Mouse (Mus musculus) forebrain, embryonic 13.5 days (tissue): ENCODE results near the gene Ddx18. TPM values are rescaled to one million over a fixed set of nuclear protein-coding genes. Genes with fewer than 3 reads are reported as not detected.

ENCODE experiments used
- ATAC-seq: fragments of 200-750 bp; cut with Nextera tagmentation; 2 replicates; pipeline ENCODE4 v1.8.0; 2017
- H3K27ac ChIP-seq: fragments of 300-500 bp; sonication (generic); 2 replicates; pipeline ENCODE4 v1.5.1; 2015; ENCODE audit warnings: inconsistent platforms, mild to moderate bottlenecking, moderate library complexity
- H3K27me3 ChIP-seq: fragments of 300-500 bp; sonication (generic); 2 replicates; pipeline ENCODE4 v1.6.1; 2015; ENCODE audit warnings: mild to moderate bottlenecking, inconsistent platforms
- H3K36me3 ChIP-seq: fragments of 300-500 bp; sonication (generic); 2 replicates; pipeline ENCODE4 v1.6.1; 2015; ENCODE audit warnings: mild to moderate bottlenecking, inconsistent platforms; ENCODE audit not compliant: poor library complexity, severe bottlenecking
- H3K4me1 ChIP-seq: fragments of 300-500 bp; sonication (generic); 2 replicates; pipeline ENCODE4 v1.6.1; 2015; ENCODE audit warnings: inconsistent platforms
- H3K4me2 ChIP-seq: fragments of 300-500 bp; sonication (generic); 2 replicates; pipeline ENCODE4 v1.6.1; 2015; ENCODE audit warnings: inconsistent platforms, mild to moderate bottlenecking, moderate library complexity
- H3K4me3 ChIP-seq: fragments of 300-500 bp; sonication (generic); 2 replicates; pipeline ENCODE4 v1.5.1; 2015; ENCODE audit warnings: mild to moderate bottlenecking, inconsistent platforms
- H3K9ac ChIP-seq: fragments of 300-500 bp; sonication (generic); 2 replicates; pipeline ENCODE4 v1.6.1; 2015; ENCODE audit warnings: mild to moderate bottlenecking, inconsistent platforms
- H3K9me3 ChIP-seq: fragments of 300-500 bp; sonication (generic); replicated peaks from 2 replicates; pipeline ENCODE4 v1.6.1; 2016; ENCODE audit warnings: inconsistent platforms
- WGBS: fragments of 180-500 bp; shearing (Covaris S2); methylation state at CpG from one replicate; pipeline ENCODE4 v1.1.7; 2015; 5-methylcytosine and 5-hydroxymethylcytosine counted together
- polyA plus RNA-seq: library from polyadenylated mRNA; unstranded; fragments of >200 nt; fragmentation: Nextera tagmentation; extraction: Ambion mirVana; gene quantifications from 2 replicates; pipeline ENCODE4 v1.2.1, GENCODE M21; 2015

Ddx18 gene
- polyA plus RNA-seq, 1 experiment from 2014 or later, result 75.3 TPM

GRCm38 (mm10) chr1:121511966-121512365 lies 55.8 kb downstream of the Ddx18 start:
- H3K27ac ChIP-seq, result no peak overlapping the region
- H3K9ac ChIP-seq, result no peak overlapping the region
- 90% methylated on average over 2 of the region's 2 CpGs for WGBS
- H3K36me3 ChIP-seq, result no peaks in the 10 kb centered on the region
- no peak overlapping the region for H3K4me3 ChIP-seq
- no peaks in the 10 kb centered on the region for H3K4me1 ChIP-seq
- no peak overlapping the region for H3K4me2 ChIP-seq
- H3K9me3 ChIP-seq, result no peaks in the 10 kb centered on the region; the same call in 1 of the 2 replicates
- no peaks in the 10 kb centered on the region for H3K27me3 ChIP-seq
- no peak for ATAC-seq

GRCm38 (mm10) chr1:121511186-121511585 lies 56.6 kb downstream of the Ddx18 start:
- whole genome bisulfite sequencing, result 14% methylated on average over 2 of the region's 2 CpGs
- no peak overlapping the region for H3K9ac ChIP-seq
- H3K9me3 ChIP-seq, result no peaks in the 10 kb centered on the region; the same call in 1 of the 2 replicates
- H3K36me3 ChIP-seq, result no peaks in the 10 kb centered on the region
- H3K27me3 ChIP-seq, result no peaks in the 10 kb centered on the region
- no peaks in the 10 kb centered on the region for H3K4me1 ChIP-seq
- no peak overlapping the region for H3K4me3 ChIP-seq
- no peak overlapping the region for H3K27ac ChIP-seq
- H3K4me2 ChIP-seq, result no peak overlapping the region
- ATAC-seq, result 0 out of 2 replicates have a peak, but pooled peaks have one; percentile 16

- Histone ChIP-seq H3K4me1 (no peaks in the 10 kb centered on the region), H3K9ac (no peak overlapping the region), H3K4me3 (no peak overlapping the region), H3K9me3 (no peaks in the 10 kb centered on the region; the same call in 1 of the 2 replicates), H3K4me2 (no peak overlapping the region), H3K36me3 (no peaks in the 10 kb centered on the region), H3K27ac (no peak overlapping the region), H3K27me3 (no peaks in the 10 kb centered on the region)
- 74% methylated on average over 19 of the region's 19 CpGs for WGBS
- 0 out of 2 replicates have a peak, but pooled peaks have one; percentile 19 for ATAC-seq
These were observed 57.2 kb downstream of the Ddx18 start for GRCm38 (mm10) chr1:121510420-121511140.

- Histone ChIP-seq H3K9ac (no peak overlapping the region), H3K4me2 (no peak overlapping the region), H3K27me3 (no peaks in the 10 kb centered on the region), H3K9me3 (no peaks in the 10 kb centered on the region; the same call in 1 of the 2 replicates), H3K4me3 (no peak overlapping the region), H3K27ac (no peak overlapping the region), H3K4me1 (no peaks in the 10 kb centered on the region), H3K36me3 (peaks cover 6% of the 10 kb centered on the region)
- ATAC-seq, result no peak
- WGBS, result 88% methylated on average over 2 of the region's 2 CpGs
These were observed 59.1 kb downstream of the Ddx18 start for GRCm38 (mm10) chr1:121508729-121509128.

Other genes with a start within 250 kb of the Ddx18 start
- gene Insig2, start 235.4 kb downstream of the Ddx18 start, polyA plus RNA-seq, result 33.9 and 46.5 TPM in 2 replicates
- gene Ccdc93, start 136.9 kb downstream of the Ddx18 start, polyA plus RNA-seq, result 10.2 and 11.2 TPM in 2 replicates
- gene Htr5b, start 39.5 kb downstream of the Ddx18 start, polyA plus RNA-seq, result 0.09 TPM in 1 of 2 replicates, not detected in the other